17 mouse cellular contexts compared by ENCODE assay signal in the genomic region with DNA sequence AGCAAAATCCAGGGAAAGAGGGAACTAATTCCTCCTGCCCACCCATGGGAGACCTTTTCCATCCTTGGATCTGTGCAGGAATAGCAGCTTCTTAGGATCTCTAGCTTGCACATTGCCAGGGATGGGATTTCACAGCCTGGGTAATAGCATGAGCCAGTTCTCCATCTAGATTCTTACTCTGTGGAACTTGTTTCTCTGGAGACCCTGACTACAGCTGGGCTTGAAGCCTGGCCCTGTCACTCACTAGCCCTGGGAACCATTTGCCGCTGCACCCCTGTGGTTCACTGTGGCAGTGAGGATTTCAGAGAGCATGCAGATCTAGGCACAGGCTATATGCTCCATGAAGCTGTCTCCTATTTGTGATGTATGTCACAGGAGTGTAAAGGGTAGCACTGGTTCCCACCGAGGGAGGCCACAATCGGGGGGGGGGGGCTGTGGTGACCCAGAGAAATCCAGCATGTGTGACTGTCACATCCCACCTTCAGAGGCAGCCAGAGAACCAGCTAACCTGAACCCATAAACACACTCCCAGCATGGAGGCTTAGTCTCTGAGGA.
"Had no signal": no experiment of that assay in that cellular context is flagged by ENCODE, and none has a peak within 500 bp of the region (broad histone marks: within the 10 kb centered on the region; RNA-seq: fewer than 3 reads in every experiment).

No protein-coding gene starts in this region.

- ATAC-seq: lung, postnatal 0 days had no signal

- H3K27me3 ChIP-seq: liver, embryonic 15.5 days; neural tube, embryonic 12.5 days had no signal

- H3K27ac ChIP-seq: liver, embryonic 15.5 days; midbrain, embryonic 10.5 days; neural tube, embryonic 12.5 days had no signal

- H3K4me2 ChIP-seq: liver, embryonic 11.5 days; liver, embryonic 15.5 days; neural tube, embryonic 12.5 days had no signal

- H3K36me3 ChIP-seq: liver, embryonic 15.5 days; midbrain, embryonic 10.5 days; neural tube, embryonic 12.5 days had no signal

- H3K9me3 ChIP-seq: liver, embryonic 15.5 days; midbrain, embryonic 10.5 days; neural tube, embryonic 12.5 days had no signal

- DNase-seq: kidney, adult 11 months; kidney, postnatal 36 days; layer of hippocampus, adult 9-11 months; layer of hippocampus, postnatal 36 days; lung, adult 2 months; lung, postnatal 4 days; retina, postnatal 1 day; right cerebral cortex, postnatal 4 days; spleen, adult 18-20 months; thymus, adult 18-20 months; thymus, postnatal 14 days had no signal

- H3K4me3 ChIP-seq: liver, embryonic 15.5 days; midbrain, embryonic 10.5 days; myocyte; neural tube, embryonic 12.5 days had no signal

- H3K9ac ChIP-seq: liver, embryonic 15.5 days; neural tube, embryonic 12.5 days had no signal
